Mouse (Mus musculus): ENCODE data around the gene Fbxl13.
A peak's percentile ranks its signal among the peaks of the same experiment; 100 is the strongest.

The Fbxl13 gene

DNA sequence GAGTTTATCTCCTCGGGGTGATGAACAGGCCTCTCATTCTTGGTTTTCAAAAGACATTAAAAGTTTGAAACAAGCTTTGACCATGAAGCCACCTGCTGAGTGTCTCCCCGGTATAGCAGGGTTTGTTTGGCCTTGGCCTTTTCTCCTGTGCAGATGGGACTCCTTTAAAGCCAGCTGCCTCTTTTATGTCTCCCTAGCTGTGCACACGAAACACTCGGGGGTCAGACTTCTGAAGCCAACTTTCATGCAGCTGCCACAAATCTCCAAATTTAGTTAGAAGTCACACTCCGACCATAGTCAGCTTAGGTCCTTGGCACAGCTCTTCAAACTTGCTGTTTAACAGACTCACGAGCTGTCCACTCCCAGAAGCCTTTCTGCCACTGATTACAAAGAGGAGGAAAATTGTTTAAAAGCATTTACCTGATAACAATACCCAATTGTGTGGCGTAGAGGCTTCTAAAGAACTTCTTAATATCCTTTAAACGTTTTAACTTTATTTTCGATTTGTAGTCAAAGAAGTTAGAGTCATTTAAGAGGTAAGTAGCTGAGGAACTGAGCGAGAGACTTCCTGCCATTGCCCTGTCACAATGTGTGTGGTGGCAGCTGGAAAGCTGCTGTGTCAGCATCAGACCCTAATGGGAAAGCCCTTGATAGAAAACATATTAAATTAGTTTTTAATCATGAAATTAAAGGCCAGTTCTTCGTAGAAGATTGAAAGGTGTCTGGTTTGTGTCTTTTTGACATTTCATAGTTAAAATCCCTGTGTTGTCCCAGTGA, 162.8 kb downstream of the Fbxl13 start:
- H3K27me3 ChIP-seq (ENCODE audit: control insufficient read depth, insufficient read depth, low read length, poor library complexity, severe bottlenecking), result no peaks in the 10 kb centered on the region

GRCm38 (mm10) chr5:21481521-21481920, 163.9 kb downstream of the Fbxl13 start:
- Histone ChIP-seq H3K27me3 (ENCODE audit: control insufficient read depth, insufficient read depth, low read length, poor library complexity, severe bottlenecking) (no peaks in the 10 kb centered on the region), H3K36me3 (ENCODE audit: control insufficient read depth, insufficient read depth, low read length, poor library complexity, severe bottlenecking) (no peaks in the 10 kb centered on the region)
- DNase-seq (ENCODE audit: low read depth, low spot score), result no peak

More for the DNA sequence above, 162.8 kb downstream of the Fbxl13 start:
- no peaks in the 10 kb centered on the region for H3K36me3 ChIP-seq (ENCODE audit: control insufficient read depth, insufficient read depth, low read length, poor library complexity, severe bottlenecking)
- DNase-seq (ENCODE audit: low read depth, low spot score), result no peak

DNA sequence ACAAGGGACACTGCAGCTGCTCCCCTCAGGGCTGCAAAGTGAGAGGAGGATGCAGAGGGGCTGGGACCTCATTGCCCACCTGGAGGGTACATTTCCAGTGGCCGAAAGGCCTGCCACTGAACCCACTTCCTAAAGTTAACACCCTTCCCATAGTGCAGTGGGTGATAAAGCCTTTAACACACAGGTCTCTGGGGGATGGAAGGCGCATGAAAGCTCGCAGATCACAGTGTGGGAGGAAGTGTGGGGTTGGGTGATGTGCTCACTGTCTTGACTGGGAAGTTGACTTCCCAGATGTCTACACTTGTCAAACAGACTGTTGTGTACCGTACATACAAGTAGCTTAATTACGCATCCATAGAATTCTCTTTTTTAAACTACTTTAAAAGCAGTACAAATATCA, 165.7 kb downstream of the Fbxl13 start:
- H3K36me3 ChIP-seq (ENCODE audit: control insufficient read depth, insufficient read depth, low read length, poor library complexity, severe bottlenecking), result no peaks in the 10 kb centered on the region
- DNase-seq (ENCODE audit: low read depth, low spot score), result peak; percentile 12

GRCm38 (mm10) chr5:21478428-21478827, 167.0 kb downstream of the Fbxl13 start:
- DNase-seq (ENCODE audit: low read depth, low spot score), result no peak
- Histone ChIP-seq H3K27me3 (ENCODE audit: control insufficient read depth, insufficient read depth, low read length, poor library complexity, severe bottlenecking) (no peaks in the 10 kb centered on the region), H3K36me3 (ENCODE audit: control insufficient read depth, insufficient read depth, low read length, poor library complexity, severe bottlenecking) (no peaks in the 10 kb centered on the region)

More for the DNA sequence above, 165.7 kb downstream of the Fbxl13 start:
- H3K27me3 ChIP-seq (ENCODE audit: control insufficient read depth, insufficient read depth, low read length, poor library complexity, severe bottlenecking), result no peaks in the 10 kb centered on the region

GRCm38 (mm10) chr5:21468100-21468499, 177.3 kb downstream of the Fbxl13 start:
- no peaks in the 10 kb centered on the region for H3K36me3 ChIP-seq (ENCODE audit: control insufficient read depth, insufficient read depth, low read length, poor library complexity, severe bottlenecking)
- H3K27me3 ChIP-seq (ENCODE audit: control insufficient read depth, insufficient read depth, low read length, poor library complexity, severe bottlenecking), result no peaks in the 10 kb centered on the region
- no peak for DNase-seq (ENCODE audit: low read depth, low spot score)

- DNase-seq (ENCODE audit: low read depth, low spot score), result no peak
- Histone ChIP-seq H3K36me3 (ENCODE audit: control insufficient read depth, insufficient read depth, low read length, poor library complexity, severe bottlenecking) (no peaks in the 10 kb centered on the region), H3K27me3 (ENCODE audit: control insufficient read depth, insufficient read depth, low read length, poor library complexity, severe bottlenecking) (no peaks in the 10 kb centered on the region)
Observed at GRCm38 (mm10) chr5:21467387-21467786, 178.0 kb downstream of the Fbxl13 start.

GRCm38 (mm10) chr5:21440833-21441530, 204.5 kb downstream of the Fbxl13 start:
- peak; percentile 65 for DNase-seq (ENCODE audit: low read depth, low spot score)
- Histone ChIP-seq H3K27me3 (ENCODE audit: control insufficient read depth, insufficient read depth, low read length, poor library complexity, severe bottlenecking) (no peaks in the 10 kb centered on the region), H3K36me3 (ENCODE audit: control insufficient read depth, insufficient read depth, low read length, poor library complexity, severe bottlenecking) (no peaks in the 10 kb centered on the region)

DNA sequence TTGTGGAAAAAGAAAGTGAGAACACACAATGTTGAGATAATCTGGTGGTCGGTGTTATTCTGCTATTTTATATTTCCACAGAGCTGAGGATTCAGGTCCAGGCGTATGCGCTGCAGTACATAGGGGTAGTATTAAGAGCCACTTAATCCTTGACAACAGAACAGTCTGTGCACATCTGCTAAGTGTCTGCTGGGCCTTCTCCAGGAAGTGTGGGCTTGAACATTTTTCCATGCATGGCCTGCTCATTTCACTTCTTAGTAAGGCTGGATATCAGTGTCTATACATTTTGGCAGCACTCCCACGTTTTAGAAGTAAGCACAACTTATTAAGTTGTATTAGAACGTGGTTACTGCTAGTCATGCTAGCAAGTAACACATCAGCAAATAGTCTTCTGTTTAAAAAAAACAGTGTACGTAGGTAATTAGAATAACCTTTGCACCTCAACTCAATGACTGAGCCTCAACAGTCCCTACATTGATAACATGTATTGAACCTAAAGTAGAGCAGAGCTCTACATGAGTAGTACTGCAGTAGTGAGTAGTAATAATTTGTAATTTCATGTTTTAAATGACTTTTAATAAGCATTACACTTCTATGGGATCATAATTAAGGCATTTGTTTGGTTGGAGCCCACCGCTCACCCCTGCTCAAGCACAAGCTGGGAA, 205.9 kb downstream of the Fbxl13 start:
- Histone ChIP-seq H3K36me3 (ENCODE audit: control insufficient read depth, insufficient read depth, low read length, poor library complexity, severe bottlenecking) (peaks cover 3% of the 10 kb centered on the region; the same call in 1 of the 2 replicates), H3K27me3 (ENCODE audit: control insufficient read depth, insufficient read depth, low read length, poor library complexity, severe bottlenecking) (no peaks in the 10 kb centered on the region)
- DNase-seq (ENCODE audit: low read depth, low spot score), result no peak

DNA sequence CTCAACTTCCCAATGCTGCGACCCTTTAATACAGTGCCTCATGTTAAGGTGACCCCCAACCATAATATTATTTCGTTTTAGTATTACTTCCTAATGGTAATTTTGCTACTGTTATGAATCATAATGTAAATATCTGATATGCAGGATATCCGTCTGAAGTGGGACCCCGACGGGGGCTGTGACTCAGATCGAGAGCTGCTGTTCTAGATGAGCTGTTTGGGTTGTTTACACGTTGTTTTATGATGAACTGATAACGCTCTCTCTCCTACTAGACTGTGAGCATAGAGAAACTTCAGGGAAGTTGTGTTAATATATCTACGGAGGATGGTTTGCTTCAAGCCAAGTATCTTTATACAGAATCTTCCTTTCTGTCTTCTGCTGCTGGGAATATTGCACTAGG, 207.0 kb downstream of the Fbxl13 start:
- Histone ChIP-seq H3K27me3 (ENCODE audit: control insufficient read depth, insufficient read depth, low read length, poor library complexity, severe bottlenecking) (no peaks in the 10 kb centered on the region), H3K36me3 (ENCODE audit: control insufficient read depth, insufficient read depth, low read length, poor library complexity, severe bottlenecking) (peaks cover 3% of the 10 kb centered on the region; the same call in 1 of the 2 replicates)
- DNase-seq (ENCODE audit: low read depth, low spot score), result no peak

DNA sequence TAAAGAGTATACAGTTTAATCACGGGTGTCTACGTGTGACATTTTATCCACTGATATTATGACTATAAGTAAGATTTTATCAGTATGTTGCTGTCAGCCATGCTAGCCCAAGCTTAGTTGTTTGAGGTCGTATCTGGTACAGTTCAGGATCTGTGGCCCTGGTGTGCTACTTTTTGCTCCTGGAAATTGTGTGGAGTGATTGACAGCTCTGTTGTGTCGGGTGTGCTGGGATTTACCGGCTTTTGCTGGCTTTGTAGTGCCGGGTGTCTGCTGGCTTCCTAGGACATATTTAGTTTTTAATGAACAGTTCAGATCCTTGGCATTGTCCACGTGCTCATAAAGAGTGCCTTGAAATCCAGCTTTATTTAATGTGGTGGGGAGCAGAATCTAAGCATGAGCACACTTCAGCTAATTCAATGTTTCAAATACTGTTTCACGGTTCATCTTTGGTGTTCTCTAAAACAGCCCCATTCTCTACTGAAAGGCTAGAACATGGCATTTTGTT, 208.9 kb downstream of the Fbxl13 start:
- H3K36me3 ChIP-seq (ENCODE audit: control insufficient read depth, insufficient read depth, low read length, poor library complexity, severe bottlenecking), result peaks cover 3% of the 10 kb centered on the region; the same call in 1 of the 2 replicates
- DNase-seq (ENCODE audit: low read depth, low spot score), result no peak
- no peaks in the 10 kb centered on the region for H3K27me3 ChIP-seq (ENCODE audit: control insufficient read depth, insufficient read depth, low read length, poor library complexity, severe bottlenecking)

- Histone ChIP-seq H3K36me3 (ENCODE audit: control insufficient read depth, insufficient read depth, low read length, poor library complexity, severe bottlenecking) (peaks cover 3% of the 10 kb centered on the region; the same call in 1 of the 2 replicates), H3K27me3 (ENCODE audit: control insufficient read depth, insufficient read depth, low read length, poor library complexity, severe bottlenecking) (no peaks in the 10 kb centered on the region)
- DNase-seq (ENCODE audit: low read depth, low spot score), result peak; percentile 61
Observed at GRCm38 (mm10) chr5:21434148-21434929, 211.1 kb downstream of the Fbxl13 start.
